Mouse (Mus musculus): ENCODE data around the gene Spaca4.

GRCm38 (mm10) chr7:45748110-45748509, 22.5 kb upstream of the Spaca4 start:
- TF ChIP-seq CTCF (IDR thresholded peaks at IDR 0.05) (no peak), EP300 (IDR thresholded peaks at IDR 0.05) (no peak)

Measured in lung, postnatal 0 days (tissue).